Mouse (Mus musculus): ENCODE measurements around the gene Ctnnd2. TPM values are rescaled to one million over a fixed set of nuclear protein-coding genes. Genes with fewer than 3 reads are reported as not detected.

The Ctnnd2 gene
- polyA plus RNA-seq, 1 experiment from 2014 or later = 0.85 TPM

GRCm38 (mm10) chr15:31004976-31005375 is 832.6 kb downstream of the Ctnnd2 start:
- Histone ChIP-seq H3K4me2 (no peak overlapping the region), H3K36me3 (ENCODE audit: control insufficient read depth, insufficient read depth, low read length) (no peaks in the 10 kb centered on the region), H3K27ac (ENCODE audit: low read depth, low read length) (no peak overlapping the region), H3K9me3 (ENCODE audit: control insufficient read depth, low read length) (no peaks in the 10 kb centered on the region), H3K4me3 (ENCODE audit: low read depth, low read length) (no peak overlapping the region), H3K9ac (ENCODE audit: low read depth, low read length) (no peak overlapping the region), H3K4me1 (replicated peaks; ENCODE audit: control insufficient read depth, insufficient read depth, low read length) (no peaks in the 10 kb centered on the region), H3K27me3 (replicated peaks; ENCODE audit: control insufficient read depth, insufficient read depth, low read length) (no peaks in the 10 kb centered on the region)
- 68% methylated on average over 8 of the region's 8 CpGs for WGBS
- DNase-seq (ENCODE audit: low spot score) (no peak), ATAC-seq (replicated peaks; ENCODE audit: low FRiP score) (no peak)

DNA sequence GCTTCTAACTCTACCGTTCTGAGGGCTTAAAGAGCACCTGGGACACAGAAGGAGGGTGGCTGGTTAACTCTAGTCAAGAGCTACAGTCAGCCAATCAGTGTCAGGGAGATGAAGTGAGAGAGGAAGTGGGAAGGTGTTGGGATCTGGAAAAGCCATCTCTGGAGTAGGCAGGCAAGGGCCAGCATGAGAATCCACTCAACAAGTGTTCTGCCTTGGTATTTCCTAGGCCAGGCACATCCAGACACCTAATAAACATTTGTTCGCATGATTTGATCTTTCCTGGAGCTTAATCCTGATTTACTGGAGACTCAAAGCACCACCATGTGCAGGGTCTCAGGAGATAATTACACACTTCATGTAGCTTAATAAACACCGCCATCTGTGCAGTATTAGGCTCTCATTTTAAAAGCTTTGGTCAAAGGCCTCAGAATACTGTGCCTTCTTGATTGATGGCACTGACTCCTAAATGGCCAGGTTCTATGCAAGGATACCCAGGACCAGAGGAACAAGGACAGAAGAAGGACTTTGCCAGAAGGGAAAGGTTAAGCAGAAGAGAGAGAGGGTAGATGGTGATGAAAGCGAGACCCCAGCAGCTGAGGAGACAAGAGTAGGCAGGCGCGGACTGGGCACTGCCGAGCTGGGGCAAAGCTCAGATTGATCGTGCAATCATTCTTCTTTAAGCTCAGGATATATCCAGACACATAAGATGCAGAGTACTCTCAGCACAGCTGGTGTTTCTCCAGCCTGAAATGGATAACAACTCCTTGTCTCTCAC is 833.8 kb downstream of the Ctnnd2 start:
- ATAC-seq (replicated peaks; ENCODE audit: low FRiP score) (no peak), DNase-seq (ENCODE audit: low spot score) (no peak)
- Histone ChIP-seq H3K4me2 (no peak overlapping the region), H3K4me3 (ENCODE audit: low read depth, low read length) (no peak overlapping the region), H3K9me3 (ENCODE audit: control insufficient read depth, low read length) (no peaks in the 10 kb centered on the region), H3K27me3 (replicated peaks; ENCODE audit: control insufficient read depth, insufficient read depth, low read length) (no peaks in the 10 kb centered on the region), H3K4me1 (replicated peaks; ENCODE audit: control insufficient read depth, insufficient read depth, low read length) (no peaks in the 10 kb centered on the region), H3K36me3 (ENCODE audit: control insufficient read depth, insufficient read depth, low read length) (no peaks in the 10 kb centered on the region), H3K9ac (ENCODE audit: low read depth, low read length) (no peak overlapping the region), H3K27ac (ENCODE audit: low read depth, low read length) (no peak overlapping the region)
- WGBS = 82% methylated on average over 8 of the region's 8 CpGs

DNA sequence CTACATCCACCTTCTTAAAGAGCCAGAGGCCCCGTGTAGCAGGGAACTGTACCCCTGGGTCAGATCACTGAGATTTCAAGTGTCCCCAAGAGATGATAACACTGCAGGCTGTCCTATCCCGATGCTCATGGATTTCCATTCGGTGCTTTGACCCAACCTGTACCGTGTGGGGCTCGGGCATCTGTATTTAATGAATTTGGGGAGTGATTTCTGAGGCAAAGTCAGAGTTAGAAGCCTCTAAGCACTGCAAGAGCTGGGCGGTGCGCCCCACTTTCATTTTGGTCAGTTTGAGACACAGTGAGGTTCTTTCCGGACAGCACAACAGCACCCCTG is 834.4 kb downstream of the Ctnnd2 start:
- ATAC-seq (replicated peaks; ENCODE audit: low FRiP score) = no peak
- H3K9me3 ChIP-seq (ENCODE audit: control insufficient read depth, low read length) = no peaks in the 10 kb centered on the region
- no peaks in the 10 kb centered on the region for H3K4me1 ChIP-seq (replicated peaks; ENCODE audit: control insufficient read depth, insufficient read depth, low read length)
- H3K27ac ChIP-seq (ENCODE audit: low read depth, low read length) = no peak overlapping the region
- no peaks in the 10 kb centered on the region for H3K27me3 ChIP-seq (replicated peaks; ENCODE audit: control insufficient read depth, insufficient read depth, low read length)
- H3K4me2 ChIP-seq = no peak overlapping the region
- 82% methylated on average over 8 of the region's 8 CpGs for WGBS
- no peak for DNase-seq (ENCODE audit: low spot score)
- no peak overlapping the region for H3K4me3 ChIP-seq (ENCODE audit: low read depth, low read length)
- no peak overlapping the region for H3K9ac ChIP-seq (ENCODE audit: low read depth, low read length)
- H3K36me3 ChIP-seq (ENCODE audit: control insufficient read depth, insufficient read depth, low read length) = no peaks in the 10 kb centered on the region

- Histone ChIP-seq H3K9ac (ENCODE audit: low read depth, low read length) (no peak overlapping the region), H3K4me2 (no peak overlapping the region), H3K36me3 (ENCODE audit: control insufficient read depth, insufficient read depth, low read length) (no peaks in the 10 kb centered on the region), H3K9me3 (ENCODE audit: control insufficient read depth, low read length) (no peaks in the 10 kb centered on the region), H3K4me1 (replicated peaks; ENCODE audit: control insufficient read depth, insufficient read depth, low read length) (no peaks in the 10 kb centered on the region), H3K4me3 (ENCODE audit: low read depth, low read length) (no peak overlapping the region), H3K27ac (ENCODE audit: low read depth, low read length) (no peak overlapping the region), H3K27me3 (replicated peaks; ENCODE audit: control insufficient read depth, insufficient read depth, low read length) (no peaks in the 10 kb centered on the region)
- WGBS = 64% methylated on average over 6 of the region's 6 CpGs
- ATAC-seq (replicated peaks; ENCODE audit: low FRiP score) (no peak), DNase-seq (ENCODE audit: low spot score) (no peak)
Observed at GRCm38 (mm10) chr15:31008594-31008993, 836.2 kb downstream of the Ctnnd2 start.

DNA sequence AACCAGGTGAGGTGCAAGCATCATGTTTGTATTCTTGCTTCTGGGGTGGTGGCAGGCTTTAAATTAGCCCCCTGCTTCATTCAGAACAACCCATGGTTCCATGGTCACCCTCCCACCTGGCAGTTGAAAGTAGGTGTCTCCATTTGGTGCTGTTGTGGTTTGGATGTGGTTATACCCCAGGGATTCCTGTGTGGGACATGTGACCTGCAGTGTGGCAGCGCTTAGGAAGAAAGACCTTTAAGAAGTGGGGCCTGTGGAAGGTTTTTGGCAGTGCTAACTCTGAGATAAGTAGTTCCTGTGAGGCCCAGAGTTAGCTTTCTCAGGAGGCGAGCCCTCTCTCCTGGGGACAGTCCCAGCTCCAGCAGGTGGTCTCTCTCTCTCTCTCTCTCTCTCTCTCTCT is 848.4 kb downstream of the Ctnnd2 start:
- H3K4me2 ChIP-seq = no peak overlapping the region
- no peak overlapping the region for H3K27ac ChIP-seq (ENCODE audit: low read depth, low read length)
- WGBS = 75% methylated on average over 2 of the region's 2 CpGs
- H3K27me3 ChIP-seq (replicated peaks; ENCODE audit: control insufficient read depth, insufficient read depth, low read length) = no peaks in the 10 kb centered on the region
- H3K9ac ChIP-seq (ENCODE audit: low read depth, low read length) = no peak overlapping the region
- DNase-seq (ENCODE audit: low spot score) (no peak), ATAC-seq (replicated peaks; ENCODE audit: low FRiP score) (no peak)
- H3K4me3 ChIP-seq (ENCODE audit: low read depth, low read length) = no peak overlapping the region
- no peaks in the 10 kb centered on the region for H3K9me3 ChIP-seq (ENCODE audit: control insufficient read depth, low read length)
- no peaks in the 10 kb centered on the region for H3K4me1 ChIP-seq (replicated peaks; ENCODE audit: control insufficient read depth, insufficient read depth, low read length)
- H3K36me3 ChIP-seq (ENCODE audit: control insufficient read depth, insufficient read depth, low read length) = no peaks in the 10 kb centered on the region

- WGBS = 84% methylated on average over 1 of the region's 1 CpGs
- no peak for DNase-seq (ENCODE audit: low spot score)
Observed at GRCm38 (mm10) chr15:31022012-31022411, 849.6 kb downstream of the Ctnnd2 start.

DNA sequence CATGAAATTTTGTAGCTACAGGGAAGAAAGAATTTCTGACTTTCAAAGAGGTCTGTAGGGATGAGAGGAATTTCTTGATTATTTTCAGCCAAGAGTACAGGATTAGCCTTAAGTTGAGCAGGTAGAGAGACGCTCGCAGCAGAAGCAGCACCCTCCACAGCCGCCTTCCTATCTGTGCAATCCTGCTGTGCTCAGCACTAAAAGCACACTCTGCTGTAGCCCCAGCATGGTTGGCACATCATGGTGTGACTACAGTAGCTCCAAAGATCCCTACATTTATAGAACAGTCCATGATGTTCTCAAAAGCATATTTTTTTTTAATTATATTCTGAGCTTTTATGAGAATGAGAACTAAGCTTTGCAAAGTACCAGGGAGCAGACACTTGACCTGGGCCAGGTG is 850.1 kb downstream of the Ctnnd2 start:
- DNase-seq (ENCODE audit: low spot score) (no peak), ATAC-seq (replicated peaks; ENCODE audit: low FRiP score) (no peak)
- Histone ChIP-seq H3K4me3 (ENCODE audit: low read depth, low read length) (no peak overlapping the region), H3K36me3 (ENCODE audit: control insufficient read depth, insufficient read depth, low read length) (no peaks in the 10 kb centered on the region), H3K9ac (ENCODE audit: low read depth, low read length) (no peak overlapping the region), H3K27me3 (replicated peaks; ENCODE audit: control insufficient read depth, insufficient read depth, low read length) (no peaks in the 10 kb centered on the region), H3K9me3 (ENCODE audit: control insufficient read depth, low read length) (no peaks in the 10 kb centered on the region), H3K4me2 (no peak overlapping the region), H3K4me1 (replicated peaks; ENCODE audit: control insufficient read depth, insufficient read depth, low read length) (no peaks in the 10 kb centered on the region), H3K27ac (ENCODE audit: low read depth, low read length) (no peak overlapping the region)
- 90% methylated on average over 3 of the region's 3 CpGs for WGBS

More at GRCm38 (mm10) chr15:31022012-31022411, 849.6 kb downstream of the Ctnnd2 start:
- H3K36me3 ChIP-seq (ENCODE audit: control insufficient read depth, insufficient read depth, low read length) = no peaks in the 10 kb centered on the region
- H3K27me3 ChIP-seq (replicated peaks; ENCODE audit: control insufficient read depth, insufficient read depth, low read length) = no peaks in the 10 kb centered on the region
- no peak overlapping the region for H3K9ac ChIP-seq (ENCODE audit: low read depth, low read length)
- no peaks in the 10 kb centered on the region for H3K4me1 ChIP-seq (replicated peaks; ENCODE audit: control insufficient read depth, insufficient read depth, low read length)
- H3K4me3 ChIP-seq (ENCODE audit: low read depth, low read length) = no peak overlapping the region
- no peak overlapping the region for H3K4me2 ChIP-seq
- no peak overlapping the region for H3K27ac ChIP-seq (ENCODE audit: low read depth, low read length)
- no peak for ATAC-seq (replicated peaks; ENCODE audit: low FRiP score)
- H3K9me3 ChIP-seq (ENCODE audit: control insufficient read depth, low read length) = no peaks in the 10 kb centered on the region

GRCm38 (mm10) chr15:31023766-31024165 is 851.4 kb downstream of the Ctnnd2 start:
- Histone ChIP-seq H3K27me3 (replicated peaks; ENCODE audit: control insufficient read depth, insufficient read depth, low read length) (no peaks in the 10 kb centered on the region), H3K36me3 (ENCODE audit: control insufficient read depth, insufficient read depth, low read length) (no peaks in the 10 kb centered on the region), H3K9ac (ENCODE audit: low read depth, low read length) (no peak overlapping the region), H3K4me2 (no peak overlapping the region), H3K4me3 (ENCODE audit: low read depth, low read length) (no peak overlapping the region), H3K9me3 (ENCODE audit: control insufficient read depth, low read length) (no peaks in the 10 kb centered on the region), H3K4me1 (replicated peaks; ENCODE audit: control insufficient read depth, insufficient read depth, low read length) (no peaks in the 10 kb centered on the region), H3K27ac (ENCODE audit: low read depth, low read length) (no peak overlapping the region)
- ATAC-seq (replicated peaks; ENCODE audit: low FRiP score) = no peak
- 70% methylated on average over 5 of the region's 5 CpGs for WGBS
- DNase-seq (ENCODE audit: low spot score) = no peak

DNA sequence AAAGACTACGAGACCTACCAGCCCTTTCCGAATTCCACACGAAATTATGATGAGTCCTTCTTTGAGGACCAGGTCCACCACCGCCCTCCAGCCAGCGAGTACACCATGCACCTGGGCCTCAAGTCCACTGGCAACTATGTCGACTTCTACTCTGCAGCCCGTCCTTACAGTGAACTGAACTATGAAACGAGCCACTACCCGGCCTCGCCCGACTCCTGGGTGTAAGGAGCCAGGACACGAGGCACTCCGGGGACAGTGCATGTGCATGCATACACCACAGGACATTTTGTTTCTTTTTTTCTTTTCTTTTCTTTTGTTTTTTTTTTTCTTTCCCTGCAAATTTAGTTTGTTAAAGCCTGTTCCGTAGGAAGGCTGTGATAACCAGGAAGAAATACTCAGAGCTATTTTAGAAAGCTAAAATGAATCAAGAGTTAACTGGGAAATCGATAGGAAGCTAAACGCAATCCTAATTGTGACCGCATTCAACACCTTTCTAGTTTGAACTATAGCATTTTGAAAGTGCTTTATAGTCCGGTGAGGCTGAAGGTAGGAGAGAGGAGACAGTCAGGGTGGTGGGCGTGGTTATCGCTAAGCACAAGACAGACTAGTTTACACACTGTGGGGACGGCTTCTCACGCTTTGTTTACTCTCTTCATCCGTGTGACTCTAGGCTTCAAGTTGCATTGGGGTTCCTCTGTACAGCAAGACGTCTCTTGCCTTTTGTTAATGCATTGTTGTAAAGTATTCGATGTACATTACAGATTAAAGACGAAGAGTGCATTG is 855.2 kb downstream of the Ctnnd2 start:
- no peak overlapping the region for H3K9ac ChIP-seq (ENCODE audit: low read depth, low read length)
- H3K4me1 ChIP-seq (replicated peaks; ENCODE audit: control insufficient read depth, insufficient read depth, low read length) = no peaks in the 10 kb centered on the region
- H3K4me3 ChIP-seq (ENCODE audit: low read depth, low read length) = no peak overlapping the region
- 83% methylated on average over 26 of the region's 26 CpGs for WGBS
- ATAC-seq (replicated peaks; ENCODE audit: low FRiP score) (no peak), DNase-seq (ENCODE audit: low spot score) (no peak)
- no peak overlapping the region for H3K4me2 ChIP-seq
- H3K27me3 ChIP-seq (replicated peaks; ENCODE audit: control insufficient read depth, insufficient read depth, low read length) = no peaks in the 10 kb centered on the region
- H3K9me3 ChIP-seq (ENCODE audit: control insufficient read depth, low read length) = 0 out of 2 replicates have a peak, but pooled peaks cover 2% of the 10 kb centered on the region
- no peak overlapping the region for H3K27ac ChIP-seq (ENCODE audit: low read depth, low read length)
- H3K36me3 ChIP-seq (ENCODE audit: control insufficient read depth, insufficient read depth, low read length) = no peaks in the 10 kb centered on the region
